Mouse (Mus musculus): Measurements from ENCODE around the gene Gm21738. TPM values are rescaled to one million over a fixed set of nuclear protein-coding genes. Genes with fewer than 3 reads are reported as not detected.
"Not testable (repeated sequence)": the region's sequence is repeated elsewhere in the genome, so short reads cannot be mapped to it uniquely, and the experiment has no call there.

Gm21738 gene
- not detected for total RNA-seq (2021)
- long read RNA-seq, experiment 1: 0 reads
- long read RNA-seq, experiment 2: 0 reads

DNA sequence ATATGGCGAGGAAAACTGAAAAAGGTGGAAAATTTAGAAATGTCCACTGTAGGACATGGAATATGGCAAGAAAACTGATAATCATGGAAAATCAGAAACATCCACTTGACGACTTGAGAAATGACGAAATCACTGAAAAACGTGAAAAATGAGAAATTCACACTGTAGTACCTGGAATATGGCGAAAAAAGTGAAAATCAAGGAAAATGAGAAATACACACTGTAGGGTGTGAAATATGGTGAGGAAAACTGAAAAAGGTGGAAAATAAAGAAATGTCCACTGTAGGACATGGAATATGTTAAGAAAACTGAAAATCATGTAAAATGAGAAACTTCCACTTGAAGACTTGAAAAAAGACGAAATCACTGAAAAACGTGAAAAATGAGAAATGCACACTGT, at the start of gene Gm21738:
Gene Gm21738, minus strand, starts transcription at position 101 of the 400 bp plus-strand sequence.
- DNase-seq; intact Hi-C loops (cut with DNase I): not testable (repeated sequence)

DNA sequence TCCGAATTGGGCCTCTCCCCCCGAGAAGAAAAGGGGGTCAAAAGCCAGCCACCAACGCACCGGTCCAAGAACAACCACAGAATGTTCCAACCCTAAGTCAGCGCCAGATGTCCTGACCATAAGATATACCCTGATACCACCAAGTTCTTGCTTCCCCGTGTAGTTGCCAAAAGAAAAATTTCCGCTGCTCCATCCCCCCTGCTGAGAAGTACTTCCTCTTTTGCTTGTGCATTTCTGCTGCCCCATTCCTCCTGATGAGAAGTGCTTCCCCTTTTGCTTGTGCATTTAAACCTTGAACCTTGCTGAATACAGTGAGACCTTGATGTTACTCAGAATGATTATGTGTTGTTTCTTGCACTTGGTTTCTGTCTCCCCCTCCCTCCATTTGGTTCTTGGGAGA, 35.0 kb downstream of the Gm21738 start:
- intact Hi-C loops (cut with DNase I): not testable (repeated sequence)

More for the DNA sequence above, 35.0 kb downstream of the Gm21738 start:
- DNase-seq: not testable (repeated sequence)

Other genes starting within 250 kb of the Gm21738 start
- not detected for gene Gm2244, start 131.0 kb upstream of the Gm21738 start, total RNA-seq (2021)
- 1 to 10 TPM; 1.3 to 2.7 TPM for gene Gm2237, start 166.2 kb upstream of the Gm21738 start, total RNA-seq (2021)
- gene Gm5458, start 183.7 kb upstream of the Gm21738 start, total RNA-seq (2021): not detected